Mouse (Mus musculus) spleen, postnatal 10 days (tissue): ENCODE measurements around the gene Rfxap.
"Not testable (repeated sequence)": the region's sequence is repeated elsewhere in the genome, so short reads cannot be mapped to it uniquely, and the experiment has no call there.

Source experiments
- DNase-seq, 2 experiments: peaks; one replicate each; pipeline ENCODE4 v3.0.0; 2021 to 2022; ENCODE audit warnings: low spot score in 2 of 2

The Rfxap gene

DNA sequence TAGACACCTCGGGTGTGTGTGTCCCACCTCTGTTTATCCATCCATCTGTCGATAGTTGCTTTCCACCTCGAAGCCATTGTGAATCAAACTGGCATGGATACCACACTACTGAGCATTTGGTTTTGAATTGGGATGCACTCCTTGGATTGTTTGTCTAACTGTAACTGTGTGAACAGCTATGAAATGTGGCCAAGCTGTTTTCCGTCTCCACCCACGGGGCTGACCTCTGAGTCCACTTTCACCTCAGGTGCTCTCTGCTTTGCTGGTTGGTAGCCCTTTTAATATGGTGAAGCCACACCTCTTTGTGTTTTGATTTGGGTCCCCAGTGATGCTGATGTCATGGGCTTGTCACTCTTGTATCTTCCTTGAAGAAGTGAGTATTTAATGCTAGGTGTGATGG lies 40.8 kb downstream of the Rfxap start:
- DNase-seq, result no peak

DNA sequence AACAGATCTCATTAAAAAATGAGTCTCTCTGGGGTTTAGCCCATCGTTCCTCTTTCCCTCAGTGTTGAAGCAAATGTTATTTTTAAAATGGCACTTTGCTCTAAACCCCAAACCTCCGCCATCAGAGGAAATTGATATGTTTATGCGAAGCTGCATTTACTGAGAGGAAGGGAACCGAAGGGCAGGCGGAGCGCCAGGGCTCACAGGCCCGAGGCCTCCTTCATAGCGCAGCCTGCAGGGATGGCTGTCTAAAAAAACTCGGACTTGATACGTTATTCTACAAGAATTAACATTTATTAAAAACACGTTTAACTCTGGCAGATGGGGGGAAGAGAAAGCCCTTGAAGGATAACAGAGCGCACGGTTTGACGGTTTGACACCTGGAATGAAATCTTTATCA lies 41.6 kb downstream of the Rfxap start:
- no peak for DNase-seq

DNA sequence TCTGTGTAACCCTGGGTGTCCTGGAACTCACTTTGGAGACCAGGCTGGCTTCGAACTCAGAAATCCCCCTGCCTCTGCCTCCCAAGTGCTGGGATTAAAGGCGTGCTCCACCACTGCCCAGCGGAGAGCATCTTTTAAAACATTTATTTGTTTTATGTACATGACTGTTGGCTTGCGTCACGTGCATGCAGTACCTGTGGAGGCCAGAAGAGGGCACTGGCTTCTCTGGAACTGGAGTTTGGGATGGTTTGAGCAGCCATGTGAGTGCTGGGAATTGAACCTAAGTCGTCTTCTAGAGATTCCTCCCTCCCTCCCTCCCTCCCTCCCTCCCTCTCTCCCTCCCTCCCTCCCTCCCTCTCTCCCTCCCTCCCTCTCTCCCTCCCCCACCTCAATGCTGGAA lies 42.1 kb downstream of the Rfxap start:
- not testable (repeated sequence) for DNase-seq

DNA sequence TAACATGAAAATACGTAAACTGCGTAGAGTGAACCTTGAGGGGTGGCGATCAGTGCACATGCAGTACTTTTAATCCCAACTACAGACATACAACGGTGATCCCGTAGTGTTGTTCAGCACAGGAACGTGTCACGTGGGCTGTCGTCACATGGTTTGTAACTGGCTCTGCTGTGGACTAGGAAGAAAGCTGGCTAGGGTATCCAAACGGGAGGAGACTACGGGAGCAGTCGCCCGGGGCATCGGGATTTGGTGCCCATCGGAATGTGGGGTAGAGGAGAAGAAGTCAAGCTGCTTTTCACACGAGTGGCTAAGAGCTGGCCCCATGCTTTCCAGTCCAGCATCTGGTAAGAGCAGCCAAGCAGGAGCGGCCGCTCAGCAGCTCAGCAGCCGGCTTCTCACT lies 43.2 kb downstream of the Rfxap start:
- DNase-seq, result no peak

DNA sequence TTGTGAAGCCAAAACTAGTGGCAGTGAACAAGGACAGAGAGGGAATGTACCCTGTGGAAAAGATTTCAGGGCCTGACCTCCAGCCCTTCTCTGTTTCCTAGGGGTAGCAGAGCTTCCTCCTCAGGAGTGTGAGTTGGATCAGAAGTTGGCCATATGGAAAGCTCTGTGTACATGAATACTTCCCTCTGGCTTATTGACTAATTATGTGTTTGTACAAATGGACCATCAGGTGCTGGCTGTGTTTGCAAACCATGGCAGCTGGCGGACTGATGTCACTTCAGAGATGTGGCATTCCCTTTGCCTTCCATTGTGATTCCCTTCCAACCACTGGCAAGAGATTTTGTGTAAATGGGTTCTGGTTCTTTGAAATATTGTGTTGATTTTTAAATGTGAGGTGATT lies 46.3 kb downstream of the Rfxap start:
- no peak for DNase-seq

DNA sequence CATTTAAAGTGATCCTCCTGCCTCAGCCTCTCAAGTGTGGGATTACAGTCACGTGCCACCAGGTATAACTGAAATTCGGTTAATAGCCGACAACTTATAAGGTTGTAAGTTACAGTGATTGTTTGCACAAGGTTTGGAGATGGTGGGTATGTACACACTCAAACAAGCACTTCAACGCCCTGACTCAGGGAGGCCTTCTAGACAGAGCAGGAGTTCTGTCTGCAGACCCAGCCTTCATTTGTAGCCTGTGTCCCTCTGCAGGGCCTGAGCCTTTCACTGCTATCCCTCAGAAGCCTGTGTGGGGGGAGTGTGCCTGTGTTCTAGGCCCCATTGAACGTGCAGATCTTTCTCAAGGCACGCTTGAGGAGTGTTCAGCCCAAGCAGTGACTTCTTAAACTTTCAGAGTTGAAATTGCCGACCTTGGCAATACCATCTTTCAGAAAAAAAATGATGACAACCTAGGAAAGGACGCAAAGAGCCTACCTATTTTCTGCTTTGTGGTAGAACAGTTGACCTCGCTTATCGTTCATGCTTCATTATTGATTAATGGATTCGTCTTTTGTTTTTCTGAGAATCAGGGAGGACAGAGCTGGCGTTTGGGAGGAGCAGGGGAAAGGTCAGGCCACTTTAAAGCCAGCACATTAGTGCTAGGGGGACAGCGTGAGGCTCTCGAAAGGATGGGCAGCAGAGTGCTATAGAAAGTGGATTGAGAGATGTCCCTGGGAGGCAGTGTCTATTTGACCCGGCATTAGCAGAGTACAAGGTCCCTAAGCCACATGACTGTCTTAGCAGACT lies 47.1 kb downstream of the Rfxap start:
- DNase-seq, result no peak

DNA sequence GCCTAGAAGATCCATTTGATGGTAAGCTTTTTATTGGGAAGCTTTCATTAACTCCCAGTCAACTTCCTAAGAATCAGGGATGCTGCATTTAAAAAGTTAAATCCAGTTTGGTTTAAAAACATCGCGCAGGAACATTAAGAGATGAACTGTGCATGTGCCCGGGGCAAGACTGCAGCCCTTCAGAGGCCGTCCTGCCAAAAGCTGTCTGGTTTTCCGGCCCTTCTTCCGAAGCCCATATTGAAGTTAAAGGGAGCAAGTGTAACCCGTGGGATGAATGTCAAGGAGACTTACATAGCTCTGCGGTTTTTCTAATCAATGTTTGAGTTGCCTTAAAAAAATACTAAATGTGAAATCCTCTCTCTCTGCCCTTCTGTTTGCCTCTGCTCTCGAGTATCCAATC lies 48.4 kb downstream of the Rfxap start:
- no peak for DNase-seq

DNA sequence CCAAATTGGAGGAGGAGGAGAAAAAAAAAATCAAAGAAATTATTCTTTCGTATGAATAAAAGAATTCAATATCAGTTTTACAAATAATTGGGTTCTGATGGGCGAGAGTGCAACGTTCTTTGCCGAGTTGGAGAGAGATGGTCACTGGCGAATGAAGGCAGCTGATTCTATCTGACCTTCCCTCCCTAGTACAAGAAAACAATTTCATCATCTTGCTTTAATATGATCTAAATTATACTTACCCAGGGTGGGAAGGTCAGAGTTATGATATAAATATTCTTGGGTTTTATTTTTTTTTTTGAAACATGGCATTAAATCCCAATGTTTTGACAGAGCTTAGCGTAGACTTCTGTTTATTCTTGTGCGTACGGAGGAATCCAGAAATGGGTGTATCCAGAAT lies 50.1 kb downstream of the Rfxap start:
- no peak for DNase-seq

DNA sequence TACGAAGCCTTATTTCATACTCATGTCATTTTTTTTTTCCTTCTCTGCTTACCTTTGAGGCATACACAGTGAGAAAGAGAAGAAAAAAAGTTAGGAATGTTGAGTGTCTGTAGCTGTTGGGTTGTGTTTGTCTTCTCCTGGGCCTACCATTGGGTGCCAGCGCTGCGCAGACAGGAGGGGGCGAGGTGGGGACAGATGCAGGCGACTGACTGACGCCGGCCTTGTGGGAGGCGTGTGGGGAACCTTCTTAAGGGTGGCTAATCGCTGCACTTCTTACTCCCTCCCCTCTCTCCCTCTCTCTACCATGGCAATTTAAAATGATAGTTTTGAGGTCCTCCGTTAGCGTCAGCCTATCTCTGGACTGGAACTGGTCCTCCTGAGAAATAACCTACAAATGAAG lies 51.5 kb downstream of the Rfxap start:
- no peak for DNase-seq

DNA sequence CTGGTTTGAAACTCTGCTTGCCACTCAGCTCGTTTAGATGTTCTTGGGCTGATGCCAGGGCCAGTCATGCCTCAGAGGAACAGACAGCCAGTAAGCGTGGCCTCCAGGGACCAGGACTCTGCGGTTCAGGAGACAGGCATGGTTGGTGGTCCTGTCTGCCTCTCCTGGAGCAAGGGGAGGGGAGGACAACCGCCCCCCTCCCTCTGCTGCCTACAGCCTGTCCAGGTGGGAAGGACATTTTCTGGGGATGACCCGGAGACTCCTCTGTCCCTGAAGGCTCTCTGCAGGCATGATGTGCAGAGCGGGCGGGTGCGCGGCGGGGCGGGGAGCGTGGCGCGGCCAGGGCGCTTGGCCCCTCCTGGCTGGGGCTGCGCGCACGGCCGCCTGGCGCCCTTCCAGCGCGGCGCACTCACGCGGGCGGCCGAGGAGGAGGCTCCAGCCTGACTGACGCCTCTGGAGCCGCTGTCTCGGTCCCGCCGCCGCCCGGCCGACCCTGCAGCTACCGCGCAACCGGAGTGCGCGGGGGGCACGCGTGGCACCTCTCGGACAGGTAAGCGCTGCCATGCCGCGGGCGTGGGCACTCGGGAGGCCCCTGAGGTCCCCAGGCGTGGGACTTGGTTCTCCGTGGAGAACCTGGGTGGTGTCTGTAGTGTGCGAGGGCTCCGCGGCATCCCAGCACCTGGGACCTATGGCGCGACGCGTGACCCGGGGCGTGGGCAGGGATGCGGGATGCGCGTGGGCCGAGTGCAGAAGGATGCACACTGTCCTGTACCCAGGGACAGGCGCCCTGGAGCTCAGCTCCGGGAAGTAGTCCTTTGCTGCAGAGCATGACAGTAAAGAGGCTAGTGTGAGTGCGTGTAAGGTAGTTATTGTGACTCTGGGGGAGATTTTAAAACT lies 52.2 kb downstream of the Rfxap start, which contains the start of gene Smad9:
Smad9 (plus strand) TSS at position 438 of the 897 bp plus-strand sequence.
- DNase-seq, result no peak

DNA sequence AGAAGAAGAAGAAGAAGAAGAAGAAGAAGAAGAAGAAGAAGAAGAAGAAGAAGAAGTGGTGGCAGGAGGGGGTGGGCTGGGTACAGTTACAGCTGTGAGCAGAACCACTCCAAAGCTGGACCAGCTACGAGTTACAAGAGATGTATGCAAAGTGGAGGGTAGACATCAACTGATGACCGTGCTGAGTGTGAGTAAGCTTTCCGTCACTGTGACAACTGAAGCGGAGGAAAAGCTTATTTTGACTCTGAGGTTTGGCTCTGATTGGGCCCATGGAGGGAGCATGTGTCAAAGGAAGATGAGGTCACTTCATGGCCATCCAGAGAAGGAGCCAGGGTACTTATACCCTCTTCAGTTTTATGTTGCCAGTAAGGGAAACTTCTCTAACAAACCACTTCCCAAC lies 54.2 kb downstream of the Rfxap start:
- DNase-seq, result no peak
